Mouse (Mus musculus): ENCODE results near the gene Gm20914. TPM values are rescaled to one million over a fixed set of nuclear protein-coding genes. Genes with fewer than 3 reads are reported as not detected.

Gene Gm20914
- not detected for total RNA-seq (2023)

GRCm38 (mm10) chrY:5725678-5726077 is at the start of gene Gm20914:
Gm20914 (plus strand) TSS chrY:5725978.

Other genes starting within 250 kb of the Gm20914 start
- gene Gm21854, start 69.0 kb upstream of the Gm20914 start, total RNA-seq (2023) = not detected
- not detected for gene Gm28171, start 67.4 kb downstream of the Gm20914 start, total RNA-seq (2023)
- gene Gm21778, start 216.5 kb downstream of the Gm20914 start, total RNA-seq (2023) = not detected